10 mouse cellular contexts compared by ENCODE assay signal in the genomic region with DNA sequence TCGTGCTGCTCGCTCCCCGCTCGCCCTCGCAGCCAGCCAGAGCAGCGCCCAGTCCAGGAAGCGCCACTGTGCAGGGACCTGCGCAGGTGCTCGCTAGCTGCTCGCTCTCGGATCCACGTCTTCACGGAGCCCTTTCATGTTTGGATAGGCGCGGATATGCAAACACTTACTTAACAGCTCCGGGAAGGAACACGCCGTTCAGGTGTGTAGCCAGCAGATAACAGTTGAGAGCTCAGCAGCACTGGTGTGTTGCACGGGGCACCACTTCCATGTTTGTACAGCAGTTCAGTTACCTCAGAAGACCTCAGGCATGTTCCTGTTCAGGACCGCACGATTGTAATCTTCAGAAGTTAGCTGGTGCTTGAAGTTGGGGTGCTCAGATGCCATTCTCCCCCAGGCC. TPM values are rescaled to one million over a fixed set of nuclear protein-coding genes. Genes with fewer than 3 reads are reported as not detected.
DNase-seq lines count a peak whose midpoint lies in the region; ATAC-seq lines count a peak whose summit lies in the region.
"Had no signal": no experiment of that assay in that cellular context is flagged by ENCODE, and none has a peak within 500 bp of the region (broad histone marks: within the 10 kb centered on the region; RNA-seq: fewer than 3 reads in every experiment).

No protein-coding gene starts in this region.

- peaks cover 62% of the 10 kb centered on the region for H3K36me3 ChIP-seq in heart, embryonic 14.5 days (ENCODE audit: control insufficient read depth, insufficient read depth, low read length)
- H3K36me3 ChIP-seq in lung, embryonic 15.5 days = peaks cover 31% of the 10 kb centered on the region; the same call in 1 of the 2 replicates

- peak overlapping the region in 1 of 2 experiments; percentile 53; a peak in 2 of 4 replicates for H3K27ac ChIP-seq in heart, embryonic 14.5 days (replicated peaks in 1 of 2; ENCODE audit: control insufficient read depth in 1 of 2, insufficient read depth in 1 of 2, low read depth in 2 of 2, low read length in 2 of 2)
- H3K27ac ChIP-seq in lung, embryonic 15.5 days = peak overlapping the region; percentile 71
- H3K27ac ChIP-seq: embryonic facial prominence, embryonic 15.5 days; limb, embryonic 13.5 days had no signal

- H3K4me3 ChIP-seq in heart, embryonic 14.5 days (ENCODE audit: control insufficient read depth in 1 of 2, insufficient read depth in 1 of 2, low read depth in 1 of 2, low read length in 2 of 2) = no peak overlapping the region
- no peak overlapping the region for H3K4me3 ChIP-seq in lung, embryonic 15.5 days
- H3K4me3 ChIP-seq: embryonic facial prominence, embryonic 15.5 days; limb, embryonic 13.5 days had no signal

- no peak for ATAC-seq in heart, embryonic 14.5 days (ENCODE audit: insufficient number of reproducible peaks, insufficient read depth, low FRiP score, low read depth)
- peak; percentile 81 for ATAC-seq in lung, embryonic 15.5 days (ENCODE audit: borderline replicate concordance, extremely low read depth, low FRiP score, low TSS enrichment)

- peak overlapping the region; percentile 21; the same call in 1 of the 2 replicates for H3K4me2 ChIP-seq in heart, embryonic 14.5 days (ENCODE audit: low read length)
- H3K4me2 ChIP-seq in lung, embryonic 15.5 days = peak overlapping the region; percentile 27
- H3K4me2 ChIP-seq: embryonic facial prominence, embryonic 15.5 days; limb, embryonic 13.5 days had no signal

- no peaks in the 10 kb centered on the region for H3K27me3 ChIP-seq in heart, embryonic 14.5 days (ENCODE audit: control insufficient read depth, insufficient read depth, low read length)
- H3K27me3 ChIP-seq in lung, embryonic 15.5 days = no peaks in the 10 kb centered on the region
- H3K27me3 ChIP-seq: embryonic facial prominence, embryonic 15.5 days; limb, embryonic 13.5 days had no signal

- H3K9ac ChIP-seq in heart, embryonic 14.5 days (ENCODE audit: low read length) = 0 out of 2 replicates have a peak overlapping the region, but pooled peaks have one; percentile 8
- no peak overlapping the region for H3K9ac ChIP-seq in lung, embryonic 15.5 days
- H3K9ac ChIP-seq: embryonic facial prominence, embryonic 15.5 days; limb, embryonic 13.5 days had no signal

- 85% methylated on average over 21 of the region's 21 CpGs for WGBS in heart, embryonic 14.5 days
- 75% methylated on average over 21 of the region's 21 CpGs for WGBS in lung, embryonic 15.5 days

- H3K4me1 ChIP-seq in heart, embryonic 14.5 days (ENCODE audit: control insufficient read depth in 2 of 2, insufficient read depth in 2 of 2, low read length in 2 of 2) = peaks cover 11 to 19% of the 10 kb centered on the region in 2 experiments
- peaks cover 14% of the 10 kb centered on the region; the same call in 1 of the 2 replicates for H3K4me1 ChIP-seq in lung, embryonic 15.5 days
- H3K4me1 ChIP-seq: limb, embryonic 13.5 days had no signal

- DNase-seq in cerebellum, postnatal 25 days = peak; percentile 42 to 45
- no peak for DNase-seq in cerebellum, adult 11 months
- DNase-seq in thymus, postnatal 0 days (ENCODE audit: low spot score) = peak; percentile 89
- no peak for DNase-seq in adrenal gland, adult 2 months
- no peak for DNase-seq in kidney, adult 11 months
- DNase-seq in frontal cortex, postnatal 36 days (ENCODE audit: low spot score in 2 of 2) = no peak

- H3K9me3 ChIP-seq in heart, embryonic 14.5 days (ENCODE audit: control insufficient read depth, low read length) = no peaks in the 10 kb centered on the region
- no peaks in the 10 kb centered on the region for H3K9me3 ChIP-seq in lung, embryonic 15.5 days
- H3K9me3 ChIP-seq: embryonic facial prominence, embryonic 15.5 days; limb, embryonic 13.5 days had no signal

RNA-seq across cellular contexts. Expression of a gene that starts 27.2 kb away (rescaled TPM):
- 7.8 and 11.8 TPM in 2 replicates for polyA plus RNA-seq in heart, embryonic 14.5 days (2014; fragmentation: Nextera tagmentation; extraction: Ambion mirVana)
- 9.1 and 10.4 TPM in 2 replicates for polyA plus RNA-seq in lung, embryonic 15.5 days (2015; fragmentation: Nextera tagmentation; extraction: Ambion mirVana)
- 24.1 and 26.0 TPM in 2 replicates for polyA plus RNA-seq in thymus, postnatal 0 days (2015; fragmentation: Nextera tagmentation; extraction: Ambion mirVana)
- total RNA-seq in adrenal gland, adult 2 months (2021) = 10 to 100 TPM; 14.3 to 25.7 TPM
- polyA plus RNA-seq in adrenal gland, adult 2 months (2012; rRNA removed) = 4.2 and 5.6 TPM in 2 replicates

Comparison
In these comparisons a context has a peak if more than half of its experiments do, and no peak if none do; other contexts are left out.
1. DNase-seq: peak in cerebellum, postnatal 25 days (2 of 2) and thymus, postnatal 0 days (single experiment); none in cerebellum, adult 11 months (single experiment), adrenal gland, adult 2 months (single experiment), kidney, adult 11 months (single experiment) and frontal cortex, postnatal 36 days (0 of 2).